Mouse (Mus musculus) retina, postnatal 7 days (tissue): Measurements from ENCODE around the gene Rab9.

Experiments
- DNase-seq: peaks from one replicate; pipeline ENCODE4 v3.0.0-alpha.2; 2012; ENCODE audit warnings: low read depth, low spot score

The Rab9 gene

DNA sequence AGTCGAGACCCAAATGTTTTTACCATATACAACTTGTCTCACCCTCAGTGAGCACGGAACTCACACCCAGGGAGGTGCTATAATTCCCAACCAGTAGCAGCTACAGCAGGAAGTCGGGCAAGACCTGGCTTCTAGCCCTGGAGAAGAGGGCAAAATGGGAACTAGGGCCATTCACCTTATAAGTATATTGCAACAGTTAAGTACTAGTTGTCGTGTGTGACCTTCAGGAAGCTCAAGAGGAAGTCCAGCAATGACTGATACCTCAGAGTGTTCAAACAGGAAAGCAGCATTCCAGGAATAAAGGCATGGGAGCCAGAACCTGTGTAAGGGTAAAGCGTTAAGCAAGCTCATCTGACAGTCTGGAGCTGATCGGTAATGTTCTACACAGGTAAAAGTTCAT lies 26.1 kb downstream of the Rab9 start:
- no peak for DNase-seq

DNA sequence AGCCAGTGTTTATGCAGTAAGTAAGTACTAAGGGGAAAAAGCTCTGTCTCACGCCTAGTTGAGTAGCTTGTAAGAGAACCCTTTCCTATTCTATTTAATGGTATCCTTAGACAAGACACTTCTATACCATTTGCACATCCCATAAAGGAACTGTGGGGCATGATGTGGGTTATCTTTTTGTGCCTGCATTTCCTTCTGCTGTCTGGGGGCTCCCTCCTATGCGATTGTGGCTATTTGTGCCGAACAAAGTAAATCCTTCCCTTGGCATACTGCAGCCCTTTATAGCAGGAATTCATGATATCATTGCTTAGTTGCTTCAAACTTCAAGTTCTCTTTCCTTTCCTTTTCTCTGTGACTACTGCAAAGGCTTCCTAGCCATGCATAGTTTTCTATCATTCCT lies 35.1 kb downstream of the Rab9 start:
- DNase-seq = no peak

DNA sequence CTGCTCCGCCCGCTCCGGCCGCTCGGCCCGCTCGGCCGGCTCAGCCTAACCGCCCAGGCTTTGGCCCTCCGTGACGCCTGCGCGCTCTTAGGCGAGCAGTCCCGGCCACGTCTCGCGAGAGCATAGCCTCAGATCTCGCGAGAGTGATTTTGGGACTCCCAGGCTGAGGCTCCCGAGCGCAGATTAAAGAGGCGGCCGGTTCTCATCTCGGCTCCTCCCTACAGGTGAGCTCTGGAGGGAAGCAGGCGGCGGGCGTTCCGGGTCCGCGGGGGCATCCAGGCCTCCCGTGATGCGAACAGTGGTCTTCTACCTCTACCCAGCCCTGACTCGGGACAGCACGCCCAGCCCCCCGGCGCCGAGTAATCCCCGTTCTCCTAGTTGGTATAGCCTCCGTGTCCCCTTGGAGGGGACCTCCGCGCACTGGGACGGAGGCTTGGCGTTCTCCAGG lies 39.0 kb downstream of the Rab9 start, which contains the start of gene Ofd1:
TSS of gene Ofd1 (minus strand) at position 89 of the 448 bp plus-strand sequence.
- peak; percentile 88 for DNase-seq

DNA sequence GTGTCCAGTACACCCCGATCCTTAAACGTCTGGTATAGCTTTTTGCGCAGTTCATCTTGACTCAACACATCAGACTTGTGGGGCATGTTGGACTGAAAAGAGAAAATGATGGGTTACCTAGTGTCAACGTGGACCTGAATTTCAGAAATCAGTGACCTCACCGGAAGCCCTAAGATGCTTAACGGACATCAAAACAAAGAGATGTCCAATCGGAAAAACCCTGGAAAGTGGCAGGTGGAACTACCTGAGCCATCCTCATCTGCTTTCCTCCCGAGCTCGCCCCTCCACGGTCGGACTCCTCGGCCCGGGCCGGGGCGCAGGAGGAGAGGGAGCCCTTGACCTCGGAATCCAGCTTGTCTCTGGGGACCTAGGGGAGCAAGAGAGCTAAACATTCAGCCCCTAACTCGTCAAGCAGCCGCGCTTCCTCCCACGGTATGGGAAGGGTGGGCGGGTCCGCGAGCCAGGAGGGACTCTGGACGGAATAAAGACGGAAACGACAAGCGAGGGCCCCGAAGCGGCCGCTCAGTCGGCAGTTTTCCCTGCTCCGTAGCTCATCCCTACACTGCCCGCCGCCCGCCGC lies 39.5 kb downstream of the Rab9 start, which contains the start of gene Trappc2:
TSS of gene Trappc2 (plus strand) at position 539 of the 580 bp plus-strand sequence.
- no peak for DNase-seq

DNA sequence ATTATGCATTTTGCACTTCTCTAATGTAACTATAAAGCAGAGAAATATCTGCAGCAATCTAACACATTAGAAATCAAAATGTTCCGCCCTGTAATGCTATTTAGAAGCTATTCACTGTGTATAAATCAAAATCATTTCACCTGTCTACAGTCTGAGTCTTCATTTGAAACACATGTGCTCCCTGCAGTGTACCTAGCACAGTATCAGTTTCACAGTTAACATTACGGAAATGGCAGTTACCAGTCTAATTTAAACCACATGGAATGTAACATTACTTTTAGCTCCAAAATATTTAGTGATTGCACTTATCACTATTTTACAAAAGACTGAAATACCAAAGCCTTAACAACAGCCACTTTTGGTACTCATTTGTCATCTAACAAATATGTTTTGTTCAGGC lies 44.9 kb downstream of the Rab9 start:
- DNase-seq = no peak

DNA sequence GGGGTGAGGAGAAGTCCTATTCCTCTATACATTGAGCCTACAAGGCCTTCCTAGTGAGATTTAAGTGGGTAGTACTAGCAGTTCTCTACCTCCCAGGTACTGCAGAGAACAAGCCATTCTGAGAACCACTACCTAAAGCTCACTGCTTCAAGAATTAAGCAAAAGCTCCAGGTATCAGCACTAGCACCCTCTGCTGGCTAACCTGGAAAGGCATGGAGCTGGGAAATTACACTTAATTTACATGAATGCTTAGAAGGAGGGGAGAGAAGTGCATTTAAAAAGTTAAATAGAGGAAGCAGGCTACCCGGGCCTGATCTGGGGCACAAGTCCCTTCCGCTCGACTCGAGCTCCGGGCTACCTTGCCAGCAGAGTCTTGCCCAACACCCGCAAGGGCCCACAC lies 63.5 kb downstream of the Rab9 start:
- no peak for DNase-seq

DNA sequence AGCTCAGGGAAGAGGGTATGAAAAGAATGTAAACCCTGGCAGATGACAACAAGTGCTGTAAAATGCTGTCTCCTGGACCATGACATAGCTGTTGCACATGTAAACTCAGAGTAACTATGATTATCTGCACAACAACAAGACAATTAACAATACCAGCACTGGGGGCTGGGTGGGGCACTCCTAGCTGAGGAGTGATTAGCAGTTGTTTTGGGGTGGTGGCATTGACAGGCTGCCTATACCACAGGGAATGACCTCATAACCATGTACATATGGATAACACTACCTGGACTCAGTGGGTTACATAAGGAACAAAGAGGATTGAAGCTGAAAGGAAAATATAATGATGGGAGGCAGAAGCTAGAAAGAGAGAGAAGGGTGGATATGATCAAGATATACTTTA lies 71.8 kb downstream of the Rab9 start:
- DNase-seq = no peak
